Mouse (Mus musculus) liver, adult 2 months (tissue): ENCODE data around the gene Snorc. TPM values are rescaled to one million over a fixed set of nuclear protein-coding genes. Genes with fewer than 3 reads are reported as not detected.

ENCODE experiments used
- DNase-seq: peaks from one replicate; pipeline ENCODE4 v3.0.0-alpha.2; 2011; ENCODE audit warnings: low read depth, low spot score; ENCODE audit errors: extremely low read depth
- H3K27ac ChIP-seq: fragments of 200-500 bp; replicated peaks from 2 replicates; pipeline ENCODE4 v1.5.1; 2012; ENCODE audit warnings: low read depth, mild to moderate bottlenecking, control low read depth, inconsistent platforms, low read length; ENCODE audit not compliant: insufficient read depth
- H3K27me3 ChIP-seq: fragments of 200-500 bp; 2 replicates; pipeline ENCODE4 v1.6.1; 2012; ENCODE audit warnings: mild to moderate bottlenecking, moderate library complexity, low read length, inconsistent platforms; ENCODE audit not compliant: control insufficient read depth, insufficient read depth
- H3K36me3 ChIP-seq: fragments of 200-500 bp; 2 replicates; pipeline ENCODE4 v1.6.1; 2012; ENCODE audit warnings: low read length, inconsistent platforms; ENCODE audit not compliant: control insufficient read depth, insufficient read depth
- H3K4me1 ChIP-seq: fragments of 200-500 bp; 2 replicates; pipeline ENCODE4 v1.6.1; 2011; ENCODE audit warnings: low read length; ENCODE audit not compliant: control insufficient read depth, insufficient read depth
- H3K4me3 ChIP-seq: fragments of 200-500 bp; 2 replicates; pipeline ENCODE4 v1.5.1; 2011; ENCODE audit warnings: low read depth, mild to moderate bottlenecking, control low read depth, low read length, moderate library complexity; ENCODE audit not compliant: insufficient read depth
- H3K79me2 ChIP-seq: fragments of 200-500 bp; 2 replicates; pipeline ENCODE4 v1.6.1; 2012; ENCODE audit warnings: inconsistent platforms, mild to moderate bottlenecking, low read length, moderate library complexity; ENCODE audit not compliant: control insufficient read depth, insufficient read depth
- H3K9ac ChIP-seq: fragments of 200-500 bp; 2 replicates; pipeline ENCODE4 v1.6.1; 2012; ENCODE audit warnings: low read depth, mild to moderate bottlenecking, control low read depth, inconsistent platforms, low read length
- CTCF ChIP-seq: fragments of 200-500 bp; IDR thresholded peaks from 2 replicates; pipeline ENCODE4 v1.5.1; 2011; ENCODE audit warnings: low read depth, low read length, control low read depth
- POLR2A ChIP-seq: fragments of 200-500 bp; IDR thresholded peaks from 2 replicates; pipeline ENCODE4 v1.6.1; 2011; ENCODE audit warnings: low read length, control low read depth; ENCODE audit not compliant: insufficient read depth; ENCODE audit errors: extremely low read depth
- WGBS: fragments of 180-500 bp; shearing (Covaris S2); methylation state at CpG from one replicate; pipeline ENCODE4 v1.1.7; 2018; 5-methylcytosine and 5-hydroxymethylcytosine counted together
- polyA plus RNA-seq: library from polyadenylated mRNA; depleted of rRNA; stranded (reverse); fragments of >200 nt; gene quantifications from 2 replicates; pipeline ENCODE4 v1.2.3, GENCODE M21; 2012; rRNA removed
- total RNA-seq: library from RNA; depleted of rRNA; stranded (reverse); fragments of >200 nt; gene quantifications from 2 replicates; pipeline ENCODE4 v1.2.3, GENCODE M21; 2014; rRNA removed

The Snorc gene
- total and polyA plus RNA-seq, 2 experiments, result 0.32 TPM; not detected in 1

DNA sequence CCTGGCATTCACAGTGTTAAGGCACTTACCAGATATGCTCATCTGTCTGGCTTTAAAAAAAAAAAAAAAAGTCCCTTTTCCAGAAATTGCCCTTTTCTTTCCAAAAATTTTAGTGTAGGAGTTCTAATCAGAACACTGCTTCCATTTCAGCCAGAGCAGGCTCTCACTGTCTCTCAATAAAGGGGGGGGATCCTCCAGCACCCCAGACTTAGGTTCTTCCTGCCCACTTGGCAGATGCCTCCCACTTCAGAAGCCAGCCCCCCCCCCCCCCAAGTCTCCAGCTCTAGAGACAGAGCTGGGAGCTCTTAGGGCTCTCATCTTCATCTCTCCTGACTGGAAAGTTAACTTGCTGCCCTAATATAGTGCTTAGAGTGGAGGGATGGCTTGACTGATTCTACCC lies 50.4 kb downstream of the Snorc start:
- TF ChIP-seq CTCF, result no peak
- TF ChIP-seq POLR2A, result no peak
- Histone ChIP-seq H3K36me3 (no peaks in the 10 kb centered on the region), H3K9ac (no peak overlapping the region), H3K79me2 (peaks cover 10% of the 10 kb centered on the region; the same call in 1 of the 2 replicates), H3K27me3 (no peaks in the 10 kb centered on the region), H3K4me3 (no peak overlapping the region), H3K4me1 (no peaks in the 10 kb centered on the region), H3K27ac (no peak overlapping the region)
- no peak for DNase-seq

DNA sequence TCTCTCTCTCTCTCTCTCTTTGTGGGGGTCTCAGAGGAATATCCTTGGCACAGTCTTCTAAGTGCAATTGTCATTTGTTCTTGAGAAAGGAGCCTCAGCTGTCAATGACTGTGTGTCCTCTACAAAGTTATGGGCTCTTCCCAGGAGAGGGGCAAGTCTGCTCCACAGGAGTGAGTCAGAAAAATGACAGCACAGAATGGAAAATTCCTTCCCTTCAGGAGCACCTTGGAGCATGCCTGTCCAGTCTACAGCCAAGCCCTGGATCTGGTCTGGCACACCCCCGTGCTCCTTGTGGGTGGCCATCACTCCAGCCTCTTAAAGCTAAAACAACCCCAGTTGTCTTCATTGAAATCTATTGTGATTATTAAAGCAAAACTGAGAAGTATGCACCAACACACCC lies 51.5 kb downstream of the Snorc start:
- Histone ChIP-seq H3K27ac (no peak overlapping the region), H3K4me3 (no peak overlapping the region), H3K27me3 (no peaks in the 10 kb centered on the region), H3K79me2 (peaks cover 10% of the 10 kb centered on the region; the same call in 1 of the 2 replicates), H3K9ac (no peak overlapping the region), H3K36me3 (no peaks in the 10 kb centered on the region), H3K4me1 (no peaks in the 10 kb centered on the region)
- no peak for TF ChIP-seq POLR2A
- TF ChIP-seq CTCF, result no peak
- DNase-seq, result no peak
- 68% methylated on average over 1 of the region's 1 CpGs for WGBS

DNA sequence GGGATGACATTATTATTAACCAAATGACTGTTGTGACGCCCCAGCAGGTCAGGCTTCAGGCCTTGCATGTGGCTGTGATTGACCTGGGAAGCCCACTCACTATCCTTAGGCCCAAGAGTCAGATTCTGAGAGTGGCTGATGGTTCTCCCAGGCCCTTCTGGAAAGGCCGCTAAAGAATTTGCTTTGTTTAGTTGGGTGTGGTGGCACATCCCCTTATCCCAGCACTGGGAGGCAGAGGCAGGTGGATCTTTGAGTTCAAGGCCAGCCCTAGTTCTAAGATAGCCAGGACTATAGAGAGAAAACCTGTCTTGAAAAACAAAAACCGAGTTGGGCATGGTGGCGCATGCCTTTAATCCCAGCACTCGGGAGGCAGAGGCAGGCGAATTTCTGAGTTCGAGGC lies 55.0 kb downstream of the Snorc start:
- no peaks in the 10 kb centered on the region for H3K36me3 ChIP-seq
- WGBS, result 95% methylated on average over 7 of the region's 7 CpGs
- TF ChIP-seq CTCF (no peak), POLR2A (no peak)
- no peaks in the 10 kb centered on the region for H3K27me3 ChIP-seq
- no peak overlapping the region for H3K9ac ChIP-seq
- no peak overlapping the region for H3K27ac ChIP-seq
- H3K79me2 ChIP-seq, result peaks cover 3% of the 10 kb centered on the region; the same call in 1 of the 2 replicates
- DNase-seq, result no peak
- no peaks in the 10 kb centered on the region for H3K4me1 ChIP-seq
- H3K4me3 ChIP-seq, result no peak overlapping the region

Other genes with a start within 250 kb of the Snorc start
- gene Efhd1, start 205.9 kb upstream of the Snorc start, total RNA-seq, result 0.54 TPM in 1 of 2 replicates, not detected in the other
- gene Efhd1, start 205.9 kb upstream of the Snorc start, polyA plus RNA-seq, result 0.22 and 0.24 TPM in 2 replicates
- 39.2 and 39.7 TPM in 2 replicates for gene Gigyf2, start 143.3 kb upstream of the Snorc start, total RNA-seq
- gene Gigyf2, start 143.3 kb upstream of the Snorc start, polyA plus RNA-seq, result 15.8 and 21.1 TPM in 2 replicates
- gene Kcnj13, start 75.5 kb upstream of the Snorc start, total RNA-seq, result not detected in 2 replicates
- not detected in 2 replicates for gene Kcnj13, start 75.5 kb upstream of the Snorc start, polyA plus RNA-seq
- 2.6 and 3.0 TPM in 2 replicates for gene Neu2, start 39.6 kb downstream of the Snorc start, total RNA-seq
- gene Neu2, start 39.6 kb downstream of the Snorc start, polyA plus RNA-seq, result 3.1 and 3.4 TPM in 2 replicates
- gene Ngef, start 103.6 kb downstream of the Snorc start, total RNA-seq, result 28.3 and 29.7 TPM in 2 replicates
- 21.5 and 25.1 TPM in 2 replicates for gene Ngef, start 103.6 kb downstream of the Snorc start, polyA plus RNA-seq
- 7.6 and 14.4 TPM in 2 replicates for gene Inpp5d, start 150.0 kb downstream of the Snorc start, total RNA-seq
- 3.7 and 4.3 TPM in 2 replicates for gene Inpp5d, start 150.0 kb downstream of the Snorc start, polyA plus RNA-seq